Mouse (Mus musculus): ENCODE data around the gene Etv3. TPM values are rescaled to one million over a fixed set of nuclear protein-coding genes. Genes with fewer than 3 reads are reported as not detected.
"Not testable (repeated sequence)": the region's sequence is repeated elsewhere in the genome, so short reads cannot be mapped to it uniquely, and the experiment has no call there.

The Etv3 gene
- 4.2 and 6.1 TPM in 2 replicates for polyA plus RNA-seq (2011; ENCODE audit: insufficient read depth, insufficient read length, low replicate concordance, missing spikeins)

DNA sequence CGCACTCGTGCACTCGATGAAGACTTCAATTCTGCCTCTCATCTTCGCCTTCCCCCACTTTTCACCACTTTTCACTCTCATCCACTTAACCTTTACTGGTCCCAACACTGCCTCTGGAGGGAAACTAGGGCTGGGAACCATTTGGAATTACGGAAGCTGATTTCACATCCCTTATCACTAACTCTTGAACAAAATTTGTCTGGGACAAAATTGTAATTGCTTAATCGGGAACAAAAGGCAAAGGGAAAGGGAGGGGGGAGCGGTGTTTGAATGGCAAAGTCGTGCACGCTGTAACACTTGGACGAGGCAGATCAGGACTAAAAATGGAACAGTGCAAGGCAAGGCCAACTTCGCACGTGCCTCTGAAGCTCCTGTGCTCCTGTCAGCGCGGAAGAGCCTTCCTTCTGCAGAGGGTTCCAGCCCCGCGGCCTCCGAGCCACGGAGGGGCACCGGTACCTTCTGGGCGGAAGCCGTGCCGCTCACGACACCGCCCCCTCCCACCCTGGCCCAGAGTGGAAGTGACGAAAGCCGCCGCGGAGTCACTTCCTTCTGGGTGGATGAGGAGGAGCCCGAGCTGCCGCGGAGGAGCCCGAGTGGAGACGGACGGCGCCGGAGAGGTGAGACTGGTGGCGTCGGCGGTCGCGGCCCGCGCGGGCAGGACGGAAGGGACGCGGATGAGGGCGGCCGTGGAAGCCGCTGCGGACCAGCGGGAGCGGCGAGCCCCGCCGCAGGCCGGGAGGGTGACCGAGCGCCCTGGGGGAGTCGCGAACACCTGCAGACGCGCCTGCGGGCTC, at the start of gene Etv3:
Gene Etv3, plus strand, starts transcription at position 365 of the 794 bp plus-strand sequence.
- 6% methylated on average over 64 of the region's 64 CpGs for WGBS
- H3K4me3 ChIP-seq (replicated peaks; ENCODE audit: control insufficient read depth, low read depth, low read length), result peak within 1 kb of the TSS; percentile 69
- TF ChIP-seq POLR2A (IDR thresholded peaks at IDR 0.05; ENCODE audit: borderline replicate concordance, control insufficient read depth, low read depth, low read length), result peak; percentile 88; the same call in 1 of the 2 replicates
- TF ChIP-seq CTCF (IDR thresholded peaks at IDR 0.05; ENCODE audit: control insufficient read depth, insufficient read depth, low read length), result no peak
- peak within 1 kb of the TSS; percentile 88 for H3K27ac ChIP-seq (ENCODE audit: control insufficient read depth, insufficient read depth, low read depth, low read length, poor library complexity)
- no peaks in the 10 kb centered on the region; the same call in 1 of the 2 replicates for H3K4me1 ChIP-seq (ENCODE audit: control insufficient read depth, insufficient read depth, low read length)

DNA sequence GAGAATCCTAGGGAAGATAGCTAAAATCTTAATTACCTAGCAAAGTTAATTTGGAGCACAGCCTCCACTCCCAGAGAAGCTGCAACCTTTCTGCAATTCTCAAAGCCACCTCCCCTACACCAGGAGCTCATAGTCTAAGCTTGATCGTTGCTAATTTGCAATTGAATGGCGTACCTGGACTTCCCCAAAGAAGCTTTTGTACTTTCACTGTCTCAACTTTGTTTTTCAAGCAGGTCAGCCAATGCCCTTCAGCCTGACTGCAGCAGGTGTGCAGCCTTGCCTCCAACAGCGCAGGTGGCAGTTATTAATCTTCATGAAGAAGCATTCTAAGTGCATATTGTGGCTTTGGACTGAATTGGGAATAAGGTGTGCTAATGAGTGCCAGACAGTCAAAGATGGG, 47.3 kb upstream of the Etv3 start:
- H3K4me3 ChIP-seq (replicated peaks; ENCODE audit: control insufficient read depth, low read depth, low read length); H3K27ac ChIP-seq (ENCODE audit: control insufficient read depth, insufficient read depth, low read depth, low read length, poor library complexity); H3K4me1 ChIP-seq (ENCODE audit: control insufficient read depth, insufficient read depth, low read length): not testable (repeated sequence)
- 77% methylated on average over 3 of the region's 3 CpGs for WGBS

DNA sequence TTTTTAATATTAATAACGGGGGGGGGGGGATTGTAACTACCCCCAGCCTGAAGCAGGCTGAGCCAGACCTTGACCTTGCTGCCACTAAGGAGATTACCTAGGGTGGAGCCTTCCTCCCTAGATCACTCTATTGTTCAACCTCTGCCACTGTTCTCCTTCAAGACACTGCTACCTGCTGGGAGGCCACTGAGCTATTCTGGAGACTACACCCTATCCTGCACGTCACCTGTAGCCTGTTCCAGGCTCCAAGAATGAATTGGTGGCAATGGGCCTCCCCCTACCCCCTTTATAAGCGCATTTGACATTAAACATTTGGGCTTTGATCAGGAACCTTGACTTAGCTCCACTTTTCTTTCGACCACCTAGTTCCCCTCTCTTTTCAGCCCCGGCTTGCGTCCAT, 46.6 kb upstream of the Etv3 start:
- not testable (repeated sequence) for H3K4me3 ChIP-seq (replicated peaks; ENCODE audit: control insufficient read depth, low read depth, low read length); H3K27ac ChIP-seq (ENCODE audit: control insufficient read depth, insufficient read depth, low read depth, low read length, poor library complexity); H3K4me1 ChIP-seq (ENCODE audit: control insufficient read depth, insufficient read depth, low read length)
- WGBS, result 76% methylated on average over 6 of the region's 6 CpGs

DNA sequence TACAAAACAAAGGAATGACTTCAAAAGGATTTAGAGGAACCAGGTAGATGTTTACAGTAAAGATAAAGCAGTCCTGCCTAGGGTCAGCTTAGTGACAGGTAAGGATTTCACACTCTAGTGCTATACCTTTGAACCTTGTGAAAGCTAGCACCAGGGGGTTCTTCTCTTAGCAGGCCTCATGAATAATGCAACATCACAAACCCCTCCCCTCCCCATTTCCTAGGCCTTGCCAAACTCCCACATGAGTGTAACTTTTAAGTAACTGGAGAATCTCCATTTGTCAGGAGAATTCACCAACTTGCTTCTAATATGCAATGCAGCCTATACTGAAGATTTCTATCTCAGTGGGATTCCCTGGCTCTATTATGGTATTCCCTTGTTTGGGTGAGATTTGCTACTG, 46.0 kb upstream of the Etv3 start:
- not testable (repeated sequence) for H3K27ac ChIP-seq (ENCODE audit: control insufficient read depth, insufficient read depth, low read depth, low read length, poor library complexity); H3K4me3 ChIP-seq (replicated peaks; ENCODE audit: control insufficient read depth, low read depth, low read length); H3K4me1 ChIP-seq (ENCODE audit: control insufficient read depth, insufficient read depth, low read length)

DNA sequence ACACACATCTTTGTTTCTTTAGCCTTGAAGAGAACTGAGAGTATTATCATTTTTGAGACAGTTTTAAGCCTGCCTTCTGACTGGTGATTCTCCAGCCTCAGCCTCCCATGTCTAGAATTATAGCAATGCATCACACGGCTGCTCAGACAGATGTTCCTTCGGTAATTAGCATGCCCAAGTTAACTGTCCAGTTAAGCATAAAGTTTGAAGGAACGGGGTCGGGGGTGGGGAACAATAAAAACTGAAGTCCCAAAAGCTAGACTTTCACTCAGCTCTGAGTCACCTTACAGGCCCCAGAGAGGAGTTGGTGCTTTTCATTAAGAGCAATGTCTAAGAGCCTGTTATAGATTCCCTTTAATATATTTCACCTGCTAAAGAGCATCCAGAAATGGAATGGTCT, 37.8 kb upstream of the Etv3 start:
- H3K27ac ChIP-seq (ENCODE audit: control insufficient read depth, insufficient read depth, low read depth, low read length, poor library complexity), result no peak overlapping the region

DNA sequence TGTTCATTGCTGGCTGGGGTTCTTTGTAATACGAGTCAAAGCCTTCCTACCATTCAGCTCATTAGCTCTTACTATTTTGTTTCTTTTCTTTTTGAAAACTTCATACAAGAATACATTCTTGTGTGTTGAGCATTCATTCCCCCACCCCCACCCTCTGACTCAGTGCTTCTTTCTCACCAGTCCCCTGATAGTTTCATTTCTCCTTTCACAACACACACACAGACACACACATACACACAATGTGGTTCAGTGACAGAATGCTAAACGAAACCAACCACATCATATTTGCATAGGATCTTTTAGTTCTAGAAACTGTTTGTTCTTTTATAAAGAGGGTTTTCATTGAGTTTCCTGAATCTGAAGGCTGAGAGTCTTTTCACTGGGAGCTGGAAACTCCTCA, 37.3 kb upstream of the Etv3 start:
- Histone ChIP-seq H3K27ac (ENCODE audit: control insufficient read depth, insufficient read depth, low read depth, low read length, poor library complexity) (no peak overlapping the region), H3K4me3 (replicated peaks; ENCODE audit: control insufficient read depth, low read depth, low read length) (no peak overlapping the region), H3K4me1 (ENCODE audit: control insufficient read depth, insufficient read depth, low read length) (peaks cover 1% of the 10 kb centered on the region; the same call in 1 of the 2 replicates)
- no peak for TF ChIP-seq POLR2A (IDR thresholded peaks at IDR 0.05; ENCODE audit: borderline replicate concordance, control insufficient read depth, low read depth, low read length)
- TF ChIP-seq CTCF (IDR thresholded peaks at IDR 0.05; ENCODE audit: control insufficient read depth, insufficient read depth, low read length), result no peak
- WGBS, result 34% methylated on average over 2 of the region's 2 CpGs

More for the DNA sequence above, 37.8 kb upstream of the Etv3 start:
- Histone ChIP-seq H3K4me1 (ENCODE audit: control insufficient read depth, insufficient read depth, low read length) (peaks cover 1% of the 10 kb centered on the region; the same call in 1 of the 2 replicates), H3K4me3 (replicated peaks; ENCODE audit: control insufficient read depth, low read depth, low read length) (no peak overlapping the region)
- TF ChIP-seq POLR2A (IDR thresholded peaks at IDR 0.05; ENCODE audit: borderline replicate concordance, control insufficient read depth, low read depth, low read length) (no peak), CTCF (IDR thresholded peaks at IDR 0.05; ENCODE audit: control insufficient read depth, insufficient read depth, low read length) (no peak)
- 82% methylated on average over 4 of the region's 4 CpGs for WGBS

DNA sequence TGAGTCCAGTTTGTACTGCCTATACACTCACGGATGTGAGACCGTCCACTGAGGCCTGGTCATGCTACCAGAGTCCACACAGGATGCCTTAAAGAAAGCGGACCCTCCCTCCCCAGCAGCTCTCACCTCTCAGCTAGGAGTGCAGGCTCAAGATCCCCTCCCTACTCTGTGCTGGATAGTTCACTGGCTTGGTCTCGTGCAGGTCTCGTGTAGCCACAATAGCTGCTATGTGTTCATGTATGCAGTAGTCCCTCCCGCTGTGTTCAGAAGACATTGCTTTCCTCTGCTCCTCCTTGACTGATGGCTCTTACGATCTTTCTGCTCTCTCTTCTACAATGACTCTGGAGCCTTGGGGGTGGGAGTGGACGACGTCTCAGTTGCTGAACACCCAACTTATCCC, 26.9 kb upstream of the Etv3 start:
- no peak for TF ChIP-seq CTCF (IDR thresholded peaks at IDR 0.05; ENCODE audit: control insufficient read depth, insufficient read depth, low read length)
- TF ChIP-seq POLR2A (IDR thresholded peaks at IDR 0.05; ENCODE audit: borderline replicate concordance, control insufficient read depth, low read depth, low read length), result no peak
- Histone ChIP-seq H3K4me3 (replicated peaks; ENCODE audit: control insufficient read depth, low read depth, low read length) (no peak overlapping the region), H3K27ac (ENCODE audit: control insufficient read depth, insufficient read depth, low read depth, low read length, poor library complexity) (peak overlapping the region; percentile 44), H3K4me1 (ENCODE audit: control insufficient read depth, insufficient read depth, low read length) (peaks cover 8% of the 10 kb centered on the region)
- 66% methylated on average over 9 of the region's 9 CpGs for WGBS

DNA sequence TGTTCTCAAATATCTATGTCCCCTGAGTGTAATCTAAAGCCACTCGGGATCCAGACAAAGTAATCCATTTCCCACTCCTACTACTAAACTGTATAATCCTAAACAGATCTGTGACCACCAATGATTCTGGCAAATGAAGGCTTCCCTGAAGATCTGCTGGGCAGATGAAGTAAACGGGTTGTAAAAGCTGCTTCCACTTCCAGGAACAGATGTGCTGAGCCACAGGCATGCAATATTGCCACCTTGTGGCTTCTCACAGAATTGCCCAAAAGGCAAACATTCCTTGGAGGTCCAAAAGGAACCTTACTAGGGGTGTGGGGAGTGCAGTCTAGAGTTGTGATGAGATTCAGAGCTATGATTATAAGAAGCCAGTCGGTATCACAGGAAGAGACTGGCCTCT, 26.1 kb upstream of the Etv3 start:
- no peak overlapping the region for H3K27ac ChIP-seq (ENCODE audit: control insufficient read depth, insufficient read depth, low read depth, low read length, poor library complexity)
- peaks cover 8% of the 10 kb centered on the region for H3K4me1 ChIP-seq (ENCODE audit: control insufficient read depth, insufficient read depth, low read length)
- H3K4me3 ChIP-seq (replicated peaks; ENCODE audit: control insufficient read depth, low read depth, low read length), result no peak overlapping the region
- peak; percentile 70 for TF ChIP-seq CTCF (IDR thresholded peaks at IDR 0.05; ENCODE audit: control insufficient read depth, insufficient read depth, low read length)
- TF ChIP-seq POLR2A (IDR thresholded peaks at IDR 0.05; ENCODE audit: borderline replicate concordance, control insufficient read depth, low read depth, low read length), result no peak
- 4% methylated on average over 3 of the region's 3 CpGs for WGBS
